Mouse (Mus musculus) liver, postnatal 0 days (tissue): ENCODE measurements around the gene Mettl3.

ENCODE experiments used
- CTCF ChIP-seq: sonication (generic); IDR thresholded peaks from 2 replicates; pipeline ENCODE4 v1.5.1; 2016; ENCODE audit warnings: antibody characterized with exemption, low read depth
- EP300 ChIP-seq: IDR thresholded peaks from 2 replicates; pipeline ENCODE4 v1.6.1; 2016; ENCODE audit warnings: antibody characterized with exemption, low read depth, mild to moderate bottlenecking

DNA sequence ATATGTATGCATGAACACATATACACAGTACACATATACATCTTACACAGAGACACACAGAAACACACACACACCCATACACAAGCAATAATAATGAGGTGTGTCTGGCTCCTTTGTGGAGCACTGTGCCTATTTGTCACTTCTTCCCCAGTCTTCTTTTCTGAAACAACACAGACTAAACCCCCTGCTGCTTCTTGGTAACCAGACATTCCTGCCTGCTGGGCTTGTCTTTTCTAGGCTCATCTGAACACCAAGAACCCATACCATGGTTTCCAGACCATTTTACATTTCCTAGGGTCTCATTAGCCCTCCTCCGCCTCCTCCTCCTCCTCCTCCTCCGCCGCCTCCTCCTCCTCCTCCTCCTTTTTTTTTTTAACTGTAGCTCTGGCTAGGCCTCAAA lies 27.2 kb upstream of the Mettl3 start:
- TF ChIP-seq EP300 (no peak), CTCF (no peak)
